ENCODE assay signal across 8 mouse cellular contexts in genomic region chr12:21188880-21189279, GRCm38 (mm10).
DNase-seq lines count a peak whose midpoint lies in the region; TF ChIP-seq lines count a peak whose summit lies in the region.
"Had no signal": no experiment of that assay in that cellular context is flagged by ENCODE, and none has a peak within 500 bp of the region (broad histone marks: within the 10 kb centered on the region; RNA-seq: fewer than 3 reads in every experiment).

No protein-coding gene starts in this region.

- DNase-seq in layer of hippocampus, adult 2 months (ENCODE audit: low spot score in 2 of 2) = no peak
- DNase-seq in layer of hippocampus, adult 8-10 months (ENCODE audit: low spot score in 2 of 2) = no peak
- peak; percentile 33 to 43 for DNase-seq in gastrocnemius, adult 8-10 months (ENCODE audit: low spot score in 2 of 2)
- DNase-seq in heart, postnatal 4 days = peak; percentile 34
- DNase-seq in kidney, postnatal 4 days = peak; percentile 66 to 72
- DNase-seq in spleen, postnatal 14 days (ENCODE audit: low spot score in 2 of 2) = no peak
- DNase-seq in frontal cortex, postnatal 36 days (ENCODE audit: low spot score in 2 of 2) = no peak
- DNase-seq: thymus, postnatal 25 days had no signal

- no peak for TF ChIP-seq CTCF in layer of hippocampus, adult 2 months (conservative IDR thresholded peaks at IDR 0.05)

- H3K4me3 ChIP-seq in layer of hippocampus, adult 2 months = no peak overlapping the region

- H3K27ac ChIP-seq in layer of hippocampus, adult 2 months = peak overlapping the region; percentile 59; the same call in 1 of the 2 replicates

Comparison
In these comparisons a context has a peak if more than half of its experiments do, and no peak if none do; other contexts are left out.
1. DNase-seq: peak in gastrocnemius, adult 8-10 months (2 of 2), heart, postnatal 4 days (single experiment) and kidney, postnatal 4 days (2 of 2); none in layer of hippocampus, adult 2 months (0 of 2), layer of hippocampus, adult 8-10 months (0 of 2), spleen, postnatal 14 days (0 of 2) and frontal cortex, postnatal 36 days (0 of 2).